Mouse (Mus musculus) neutrophil, adult 83 days (primary cell): Measurements from ENCODE around the gene Gm1140. TPM values are rescaled to one million over a fixed set of nuclear protein-coding genes. Genes with fewer than 3 reads are reported as not detected.

Experiments
- total RNA-seq, 2 experiments: library from RNA; stranded (reverse); gene quantifications; one replicate each; pipeline ENCODE4 v1.2.4; 2023

Gm1140 gene
- total RNA-seq = not detected

GRCm38 (mm10) chrX:67693462-67693861 lies at the start of gene Gm1140:
Gene Gm1140, minus strand, starts transcription at chrX:67693562.

DNA sequence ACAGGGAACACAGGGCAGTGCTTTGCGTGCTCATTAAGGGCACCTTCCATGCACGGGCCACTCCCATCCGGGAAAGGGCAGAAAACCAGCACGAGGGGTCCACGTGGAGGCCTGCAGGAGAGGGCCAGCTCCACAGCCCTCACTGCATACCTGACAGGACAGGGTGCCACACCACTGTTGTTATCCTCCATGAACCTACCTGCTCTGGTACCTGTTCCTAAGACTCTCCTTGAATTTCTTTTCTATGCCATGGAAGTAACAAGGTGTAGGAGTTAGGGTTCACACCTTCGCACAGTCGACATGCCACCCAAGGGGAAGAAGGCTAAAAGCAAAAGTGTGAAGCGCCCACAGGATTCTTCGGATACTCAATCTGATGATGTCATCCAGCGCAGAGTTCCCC lies 2.0 kb upstream of the Gm1140 start, which contains the start of gene Gm14692:
Gm14692 (plus strand) TSS at position 301 of the 400 bp plus-strand sequence.

Other genes starting within 250 kb of the Gm1140 start
- not detected for gene Gm14692, start 2.1 kb upstream of the Gm1140 start, total RNA-seq
- gene 4933436I01Rik, start 227.9 kb upstream of the Gm1140 start, total RNA-seq = not detected